Mouse (Mus musculus) liver, embryonic 18 days (tissue): ENCODE results near the gene Fndc8. TPM values are rescaled to one million over a fixed set of nuclear protein-coding genes. Genes with fewer than 3 reads are reported as not detected.

Experiments
- polyA plus RNA-seq: library from polyadenylated mRNA; depleted of rRNA; stranded (reverse); fragments of >200 nt; gene quantifications from 2 replicates; pipeline ENCODE4 v1.2.3, GENCODE M21; 2012; rRNA removed

Fndc8 gene
- polyA plus RNA-seq: 0.15 and 0.18 TPM in 2 replicates

DNA sequence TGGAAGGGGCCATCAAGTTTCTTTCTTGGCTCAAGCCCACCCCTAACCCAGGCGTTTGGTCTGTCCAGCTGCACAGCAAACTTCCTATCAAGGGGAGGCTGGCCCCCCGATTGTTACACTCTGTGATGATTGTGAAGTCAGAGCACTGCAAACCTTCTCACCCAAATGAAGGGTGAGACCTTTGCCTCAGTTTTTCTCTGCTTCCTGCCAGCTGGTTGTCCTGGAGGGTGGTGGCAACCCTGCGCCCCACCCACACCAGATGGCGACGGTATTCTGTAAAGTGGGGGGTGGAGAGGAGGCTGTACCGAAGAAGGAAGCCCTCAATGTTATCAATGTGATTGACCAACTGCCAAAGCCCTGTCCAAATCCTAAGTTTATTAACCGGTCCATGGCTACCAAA lies at the start of gene Fndc8:
Gene Fndc8 (plus strand): TSS at position 189 of the 400 bp plus-strand sequence.

DNA sequence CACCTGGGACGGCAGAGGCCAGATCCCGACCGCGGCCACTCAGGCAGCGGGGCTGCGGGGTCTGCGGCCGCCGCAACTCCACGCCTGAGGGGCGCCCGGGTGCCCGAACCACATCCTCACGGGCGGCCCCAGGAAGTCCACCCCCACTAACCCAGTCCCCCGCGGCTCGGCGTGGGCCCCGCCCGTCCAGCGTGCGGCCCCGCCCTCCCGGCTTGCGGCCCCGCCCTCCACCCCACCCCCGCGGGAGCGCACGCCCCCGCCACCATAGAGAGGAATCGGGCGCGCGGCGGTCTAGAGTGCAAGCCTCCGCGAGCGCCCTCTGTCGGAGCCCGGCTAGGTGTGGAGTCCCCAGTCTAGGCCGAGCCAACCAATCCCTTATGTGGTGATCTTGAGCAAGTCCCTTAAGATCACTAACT lies 20.9 kb upstream of the Fndc8 start, which contains the start of gene Rffl:
Gene Rffl (minus strand): TSS at position 180 of the 416 bp plus-strand sequence.

DNA sequence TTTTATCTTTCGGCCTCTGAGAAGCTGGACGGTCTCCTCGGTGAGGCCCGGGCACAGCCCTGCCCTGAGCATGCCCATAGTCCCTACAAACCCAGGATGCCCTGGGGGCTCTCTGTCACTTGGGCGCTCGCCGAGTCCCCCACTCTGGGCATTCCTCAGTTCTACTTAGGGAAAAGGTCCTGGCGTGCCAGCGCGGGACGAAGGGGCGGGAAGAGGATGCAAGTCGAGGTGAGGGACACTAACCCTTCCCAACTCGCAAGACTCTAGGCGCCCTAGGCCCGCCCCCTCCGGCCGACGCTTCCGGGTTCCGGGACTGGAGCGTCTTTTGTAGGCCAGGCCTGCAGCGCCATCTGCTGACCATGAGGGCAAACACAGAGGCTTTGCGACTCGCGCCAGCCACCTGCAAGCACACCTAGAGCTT lies 1.6 kb upstream of the Fndc8 start, which contains the start of gene Rad51d:
Gene Rad51d (minus strand): TSS at position 273 of the 421 bp plus-strand sequence.

DNA sequence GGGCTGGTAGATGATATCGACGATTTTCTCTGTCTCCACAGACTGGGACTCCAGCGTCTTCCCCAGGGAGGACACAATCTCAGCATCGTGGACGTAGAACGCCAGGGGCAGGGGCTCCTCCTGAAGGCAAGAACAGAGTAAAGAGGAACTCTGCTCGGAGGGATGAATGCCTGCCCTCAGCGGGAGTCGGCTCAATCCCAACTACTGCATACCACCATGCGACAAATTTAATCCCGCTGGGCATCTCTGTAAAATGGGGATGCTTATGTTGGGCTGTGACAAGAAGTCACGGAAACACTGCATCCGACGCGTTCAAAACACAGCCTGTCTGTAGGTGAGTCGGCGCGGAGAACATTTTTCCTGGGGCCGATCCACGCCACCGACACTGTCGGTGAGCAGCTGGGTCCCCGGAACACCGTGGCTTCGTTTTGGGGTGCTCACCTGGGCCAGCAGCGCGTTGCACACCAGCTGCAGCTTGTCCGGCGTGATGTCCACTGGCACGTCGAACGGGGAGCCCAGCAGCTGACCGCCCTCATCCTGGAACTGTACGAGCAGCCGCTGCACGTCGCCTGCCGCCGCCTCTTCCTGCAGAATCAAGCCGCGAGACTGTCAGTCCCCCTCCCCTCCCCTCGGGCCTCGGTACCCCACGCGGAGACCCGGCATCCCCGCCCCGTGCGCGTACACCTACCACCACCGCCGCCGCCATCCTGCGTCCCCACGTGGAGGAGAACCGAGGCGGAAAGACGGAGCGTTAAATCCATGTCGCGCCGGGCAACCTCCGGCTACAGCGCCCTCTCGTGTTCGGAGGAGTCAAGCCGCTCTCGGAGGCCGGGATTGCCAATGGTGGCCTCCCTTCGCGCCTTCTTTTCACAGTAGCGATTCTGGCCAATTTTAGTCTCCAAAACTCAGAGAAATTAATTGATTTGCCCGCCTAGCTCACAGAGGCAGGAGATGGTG lies 16.0 kb downstream of the Fndc8 start, which contains the start of gene Nle1:
Gene Nle1 (minus strand): TSS at position 761 of the 957 bp plus-strand sequence.

DNA sequence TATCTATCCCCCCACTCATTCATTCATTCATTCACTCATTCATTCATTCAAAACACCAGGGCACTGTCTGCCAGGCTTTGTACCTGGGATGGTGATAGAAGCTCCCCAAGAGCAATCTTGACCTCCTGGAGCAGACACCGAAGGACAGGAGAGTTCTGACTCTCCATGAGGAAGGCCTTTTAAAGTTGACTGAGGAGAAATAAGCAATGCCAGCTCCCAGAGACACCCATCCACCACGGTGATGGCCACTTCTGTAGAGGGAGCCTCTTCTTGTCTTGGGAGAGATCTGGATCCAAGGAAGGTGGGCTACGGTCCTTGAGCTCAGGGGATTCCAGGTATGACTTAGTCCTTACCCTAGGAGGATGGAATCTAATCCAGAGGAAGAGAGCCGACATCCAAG lies 18.3 kb downstream of the Fndc8 start, which contains the start of gene Unc45b:
Gene Unc45b (plus strand): TSS at position 301 of the 400 bp plus-strand sequence.

Other genes starting within 250 kb of the Fndc8 start
- gene Cct6b, start 127.8 kb upstream of the Fndc8 start, polyA plus RNA-seq: 0.11 and 0.12 TPM in 2 replicates
- gene Zfp830, start 127.8 kb upstream of the Fndc8 start, polyA plus RNA-seq: 8.4 and 9.5 TPM in 2 replicates
- 7.6 and 7.8 TPM in 2 replicates for gene Lig3, start 111.0 kb upstream of the Fndc8 start, polyA plus RNA-seq
- gene Rffl, start 20.9 kb upstream of the Fndc8 start, polyA plus RNA-seq: 12.2 and 13.8 TPM in 2 replicates
- gene Rad51d, start 1.5 kb upstream of the Fndc8 start, polyA plus RNA-seq: 3.4 TPM in 2 replicates
- 16.0 and 19.2 TPM in 2 replicates for gene Nle1, start 16.3 kb downstream of the Fndc8 start, polyA plus RNA-seq
- gene Unc45b, start 18.4 kb downstream of the Fndc8 start, polyA plus RNA-seq: 0.72 and 0.78 TPM in 2 replicates
- 4.9 and 5.2 TPM in 2 replicates for gene Slfn5, start 59.2 kb downstream of the Fndc8 start, polyA plus RNA-seq
- 1.9 and 2.2 TPM in 2 replicates for gene Slfn9, start 99.7 kb downstream of the Fndc8 start, polyA plus RNA-seq
- 1.8 and 2.0 TPM in 2 replicates for gene Slfn8, start 128.7 kb downstream of the Fndc8 start, polyA plus RNA-seq
- gene Slfn2, start 173.0 kb downstream of the Fndc8 start, polyA plus RNA-seq: 18.0 and 19.1 TPM in 2 replicates
- 6.7 and 7.1 TPM in 2 replicates for gene Slfn1, start 224.7 kb downstream of the Fndc8 start, polyA plus RNA-seq